Mouse (Mus musculus) stomach, postnatal 0 days (tissue): Measurements from ENCODE around the gene Slc35d2.

ENCODE experiments used
- CTCF ChIP-seq: IDR thresholded peaks from 2 replicates; pipeline ENCODE4 v1.5.1; 2016; ENCODE audit warnings: antibody characterized with exemption, low read depth, mild to moderate bottlenecking, moderate library complexity
- EP300 ChIP-seq: optimal IDR thresholded peaks from 2 replicates; pipeline ENCODE3; 2016; ENCODE audit warnings: antibody characterized with exemption

GRCm38 (mm10) chr13:64178000-64178399, 48.8 kb upstream of the Slc35d2 start:
- TF ChIP-seq EP300 (no peak), CTCF (no peak)
